Mouse (Mus musculus) CH12.LX (cell line): ENCODE measurements around the gene Gm15319.
"Not testable (repeated sequence)": the region's sequence is repeated elsewhere in the genome, so short reads cannot be mapped to it uniquely, and the experiment has no call there.

Experiments used
- CTCF ChIP-seq, 2 experiments: IDR thresholded peaks in 1 of 2; conservative IDR thresholded peaks in 1 of 2; 2 replicates each; pipeline ENCODE4 v1.5.1; 2011 to 2012; ENCODE audit warnings: low read depth in 2 of 2, low read length in 2 of 2, improper control_type of control experiment in 1 of 2, inconsistent platforms in 1 of 2, mild to moderate bottlenecking in 1 of 2, moderate library complexity in 1 of 2
- ELF1 ChIP-seq: IDR thresholded peaks from 2 replicates; pipeline ENCODE4 v1.6.1; 2014; ENCODE audit warnings: low read depth, mild to moderate bottlenecking, inconsistent platforms, low read length, improper control_type of control experiment
- HCFC1 ChIP-seq: IDR thresholded peaks from 2 replicates; pipeline ENCODE4 v1.6.1; 2012; ENCODE audit warnings: low read depth, mild to moderate bottlenecking, inconsistent platforms, low read length, improper control_type of control experiment
- MAX ChIP-seq: IDR thresholded peaks from 2 replicates; pipeline ENCODE4 v1.6.1; 2011; ENCODE audit warnings: low read length, improper control_type of control experiment
- NRF1 ChIP-seq: IDR thresholded peaks from 2 replicates; pipeline ENCODE4 v1.6.1; 2014; ENCODE audit warnings: low read depth, mild to moderate bottlenecking, inconsistent platforms, low read length, improper control_type of control experiment, moderate library complexity
- POLR2A ChIP-seq: IDR thresholded peaks from 2 replicates; pipeline ENCODE4 v1.6.1; 2011; ENCODE audit warnings: low read depth, mild to moderate bottlenecking, improper control_type of control experiment, low read length
- RAD21 ChIP-seq: IDR thresholded peaks from 2 replicates; pipeline ENCODE4 v1.6.1; 2011; ENCODE audit warnings: low read depth, mild to moderate bottlenecking, low read length, improper control_type of control experiment, moderate library complexity
- SMC3 ChIP-seq: IDR thresholded peaks from 2 replicates; pipeline ENCODE4 v1.6.1; 2011; ENCODE audit warnings: low read depth, low read length, improper control_type of control experiment
- UBTF ChIP-seq: IDR thresholded peaks from 2 replicates; pipeline ENCODE4 v1.6.1; 2012; ENCODE audit warnings: low read depth, mild to moderate bottlenecking, inconsistent platforms, low read length, improper control_type of control experiment, moderate library complexity
- USF1 ChIP-seq: IDR thresholded peaks from 2 replicates; pipeline ENCODE4 v1.6.1; 2014; ENCODE audit warnings: low read depth, mild to moderate bottlenecking, inconsistent platforms, low read length, improper control_type of control experiment
- ZC3H11A ChIP-seq: IDR thresholded peaks from 2 replicates; pipeline ENCODE4 v1.6.1; 2012; ENCODE audit warnings: low read depth, mild to moderate bottlenecking, inconsistent platforms, low read length, improper control_type of control experiment

- TF ChIP-seq NRF1; POLR2A; MAX; ELF1; RAD21; CTCF (conservative IDR thresholded peaks at IDR 0.05 in 1 of 2, IDR thresholded peaks at IDR 0.05 in 1 of 2; ENCODE audit: low read depth in 2 of 2, low read length in 2 of 2); ZC3H11A; HCFC1; SMC3; UBTF; USF1: not testable (repeated sequence)
Observed at GRCm38 (mm10) chr8:20381637-20382036, 18.6 kb upstream of the Gm15319 start.
